Mouse (Mus musculus): ENCODE measurements around the gene Mtcl1. TPM values are rescaled to one million over a fixed set of nuclear protein-coding genes. Genes with fewer than 3 reads are reported as not detected.

The Mtcl1 gene
- total RNA-seq (2021): 1 to 10 TPM; 7.6 to 9.2 TPM
- long read RNA-seq, experiment 1: 0 reads
- long read RNA-seq, experiment 2, full-length matches to known transcripts: 1 of 3 reads
- long read RNA-seq, experiment 2, partial matches to known transcripts: 0 of 3 reads
- long read RNA-seq, experiment 2, other reads (novel, unspliced or antisense): 2 of 3 reads

DNA sequence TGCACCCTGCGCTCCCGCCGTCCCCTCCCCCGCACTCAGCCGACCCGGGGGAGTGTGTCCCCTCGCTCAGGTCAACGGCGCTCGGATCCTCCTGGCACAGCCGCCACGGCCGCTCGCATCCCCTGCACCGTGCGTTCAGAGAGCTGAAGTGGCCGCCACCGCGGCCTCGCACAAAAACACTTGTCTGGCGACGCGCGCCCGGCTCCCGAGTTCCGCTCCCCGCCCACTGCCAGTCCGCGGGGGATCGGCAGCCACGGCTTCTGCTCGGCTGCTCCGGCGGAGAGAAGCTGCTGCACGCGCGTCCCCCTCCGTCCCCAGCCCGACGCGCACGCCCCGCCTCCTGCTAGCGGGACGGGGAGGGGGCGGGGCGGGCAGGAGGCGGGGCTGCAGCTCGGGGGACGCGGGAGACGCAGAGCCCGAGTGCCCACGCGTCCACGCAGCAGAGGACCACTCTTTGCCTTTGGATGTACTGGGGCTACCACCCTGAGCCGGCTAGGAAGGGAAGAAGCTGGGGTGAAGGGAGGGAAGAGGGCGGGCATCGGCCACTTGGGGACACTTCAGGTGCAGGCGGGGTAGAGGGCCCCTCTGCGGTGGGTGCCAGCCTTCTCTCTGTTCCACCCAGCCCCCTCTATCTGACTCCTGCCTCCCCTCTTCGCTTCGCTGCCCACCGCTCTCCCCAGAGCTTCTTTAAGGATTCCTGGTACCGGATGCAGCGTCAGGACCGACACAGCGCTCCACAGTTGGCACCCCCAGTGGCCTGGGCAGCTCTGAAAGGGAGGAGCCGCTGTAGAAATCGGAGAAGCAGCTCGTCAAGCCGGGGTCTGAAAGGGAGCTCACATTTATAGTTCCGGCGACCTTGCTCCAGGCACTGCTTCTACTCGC is at the start of gene Mtcl1:
TSS of gene Mtcl1 (minus strand) at position 291 of the 882 bp plus-strand sequence.
- intact Hi-C loops (cut with DNase I; ENCODE audit: low total_unique reads): loop anchor here (5.0 kb wide), 1 partner anchor 38 kb away; no protein-coding TSS in a partner anchor
- peak; percentile 73 for DNase-seq

DNA sequence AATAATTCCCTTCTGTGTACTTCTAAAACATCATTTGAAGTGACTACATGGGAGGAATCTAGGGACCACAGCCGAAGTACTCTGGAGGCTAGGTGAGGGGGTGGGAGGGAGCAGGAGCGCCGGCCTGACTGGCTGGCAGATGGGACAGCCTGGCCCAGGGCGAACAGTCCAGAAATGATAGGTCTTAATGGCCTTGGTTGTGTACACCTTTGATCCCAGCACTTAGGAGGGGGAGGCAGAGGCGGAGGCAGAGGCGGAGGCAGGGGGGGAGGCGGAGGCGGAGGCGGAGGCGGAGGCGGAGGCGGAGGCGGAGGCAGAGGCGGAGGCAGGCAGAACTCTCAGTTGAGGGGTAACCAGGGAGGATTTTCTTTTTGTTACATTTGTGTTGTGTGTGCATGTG is 49.0 kb upstream of the Mtcl1 start:
- intact Hi-C loops (cut with DNase I; ENCODE audit: low total_unique reads): loop anchor here (10.0 kb wide), 1 partner anchor 354 kb away; no protein-coding TSS in a partner anchor

DNA sequence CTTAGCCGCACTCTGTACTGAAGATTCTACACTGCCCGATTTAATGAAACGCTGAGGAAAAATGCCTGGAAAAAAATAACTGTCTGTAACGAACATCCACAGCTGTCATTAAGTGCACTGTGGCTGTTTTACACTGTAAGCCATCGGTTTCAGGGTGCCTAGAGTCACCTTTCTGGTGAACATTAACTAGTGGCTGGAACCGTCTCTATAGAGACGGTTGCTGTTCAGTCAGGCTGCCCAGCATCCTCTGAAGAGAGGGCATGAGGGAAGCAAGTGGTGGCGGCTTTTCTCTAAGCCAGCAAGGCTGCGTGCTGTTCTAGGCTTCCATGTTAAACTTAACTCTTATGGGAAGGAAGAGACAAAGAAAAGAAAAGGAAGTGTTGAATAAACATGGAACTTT is 47.0 kb upstream of the Mtcl1 start:
- intact Hi-C loops (cut with DNase I; ENCODE audit: low total_unique reads): loop anchor here (10.0 kb wide), 1 partner anchor 352 kb away; no protein-coding TSS in a partner anchor
- DNase-seq: no peak

More for the DNA sequence above, 49.0 kb upstream of the Mtcl1 start:
- no peak for DNase-seq

DNA sequence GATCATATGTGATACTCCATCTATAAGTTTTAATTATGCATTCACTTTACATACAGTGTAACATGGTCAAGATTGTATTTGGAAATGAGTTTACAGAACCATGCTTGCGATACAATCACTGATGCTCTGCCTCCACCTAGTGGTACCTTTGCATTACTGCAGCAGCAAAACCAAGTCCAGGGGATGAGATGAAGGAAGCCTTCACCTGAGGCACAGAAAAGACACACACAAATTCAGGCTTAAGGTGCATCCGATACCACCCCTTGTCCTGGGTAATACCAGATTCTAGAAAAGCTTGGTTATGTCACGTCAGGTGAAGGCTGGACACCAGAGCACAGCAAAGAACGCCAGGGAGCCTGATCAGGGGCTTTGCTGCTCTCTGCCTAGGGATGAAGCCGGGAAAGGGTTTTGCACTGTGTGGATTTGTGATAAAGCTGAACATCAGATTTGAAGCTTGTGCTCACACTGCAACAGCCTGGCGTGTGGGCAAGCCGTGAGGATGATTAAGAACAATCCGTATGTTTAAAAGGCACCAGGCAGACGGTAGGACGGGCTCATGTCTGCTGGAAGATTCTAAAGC is 40.6 kb upstream of the Mtcl1 start:
- intact Hi-C loops (cut with DNase I; ENCODE audit: low total_unique reads): loop anchor here (10.0 kb wide), 1 partner anchor 345 kb away; no protein-coding TSS in a partner anchor
- DNase-seq: no peak

DNA sequence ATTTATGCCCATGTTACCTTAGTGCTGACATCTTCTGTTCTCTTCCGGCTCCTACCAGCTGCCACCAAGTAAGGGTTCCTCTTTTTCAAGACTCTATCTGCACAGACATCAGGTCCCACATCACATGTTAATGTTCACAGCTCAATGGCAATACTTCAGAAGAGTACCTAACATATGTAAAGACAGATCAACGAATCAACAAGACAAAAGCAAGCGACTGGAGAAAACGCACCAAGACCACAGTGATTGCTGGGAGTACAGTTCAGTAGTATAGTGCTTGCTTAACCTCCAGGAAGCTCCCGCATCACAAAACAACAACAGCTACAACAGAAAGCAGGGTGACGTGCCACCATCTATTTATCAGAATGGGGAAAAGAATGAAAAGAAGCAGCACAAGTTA is 37.0 kb upstream of the Mtcl1 start:
- intact Hi-C loops (cut with DNase I; ENCODE audit: low total_unique reads): loop anchor here (5.0 kb wide), 2 partner anchors 39 to 249 kb away; partner anchors contain the start of gene Mtcl1
- no peak for DNase-seq

DNA sequence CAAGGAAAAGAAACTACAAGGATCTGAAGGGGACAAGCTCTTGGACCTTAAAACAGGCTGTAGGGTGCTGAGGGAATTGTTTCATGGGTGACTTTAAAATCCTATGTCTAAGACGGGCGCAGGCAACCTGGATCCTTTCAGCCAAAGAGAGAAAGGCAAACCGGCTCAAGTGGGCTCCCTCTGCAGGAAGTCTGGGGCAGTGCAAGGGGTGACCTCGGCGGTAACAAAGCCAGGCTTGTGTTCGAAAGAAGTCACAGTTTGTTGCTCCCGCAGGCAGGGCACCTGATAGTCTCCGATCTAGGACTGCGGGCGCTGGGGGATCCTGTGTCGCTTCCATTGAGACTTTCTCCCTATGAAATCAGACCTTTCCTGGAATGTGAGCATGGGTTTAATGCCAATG is 36.2 kb upstream of the Mtcl1 start:
- peak; percentile 64 for DNase-seq
- intact Hi-C loops (cut with DNase I; ENCODE audit: low total_unique reads): loop anchor here (5.0 kb wide), 2 partner anchors 38 to 248 kb away; partner anchors contain the start of gene Mtcl1

DNA sequence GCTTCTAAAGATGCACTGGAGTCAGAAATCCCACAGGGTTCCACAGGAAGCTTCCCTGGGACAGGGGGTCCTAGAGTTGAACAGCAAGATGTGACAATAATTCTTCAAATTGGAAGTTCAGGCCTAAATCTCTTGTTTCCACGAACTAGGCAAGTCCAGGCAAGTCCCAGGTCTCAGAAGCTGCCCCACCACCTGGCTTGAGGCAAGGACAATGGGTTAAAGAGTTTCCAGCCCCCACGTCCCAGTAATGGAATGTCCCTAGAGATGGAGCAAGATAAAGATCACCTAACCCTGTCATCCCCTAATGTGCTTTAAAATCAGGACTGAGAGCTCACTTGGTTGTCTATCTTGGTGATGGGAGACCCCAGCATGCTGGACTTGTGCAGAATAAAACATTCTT is 35.4 kb upstream of the Mtcl1 start:
- no peak for DNase-seq
- intact Hi-C loops (cut with DNase I; ENCODE audit: low total_unique reads): loop anchor here (5.0 kb wide), 2 partner anchors 38 to 248 kb away; partner anchors contain the start of gene Mtcl1

DNA sequence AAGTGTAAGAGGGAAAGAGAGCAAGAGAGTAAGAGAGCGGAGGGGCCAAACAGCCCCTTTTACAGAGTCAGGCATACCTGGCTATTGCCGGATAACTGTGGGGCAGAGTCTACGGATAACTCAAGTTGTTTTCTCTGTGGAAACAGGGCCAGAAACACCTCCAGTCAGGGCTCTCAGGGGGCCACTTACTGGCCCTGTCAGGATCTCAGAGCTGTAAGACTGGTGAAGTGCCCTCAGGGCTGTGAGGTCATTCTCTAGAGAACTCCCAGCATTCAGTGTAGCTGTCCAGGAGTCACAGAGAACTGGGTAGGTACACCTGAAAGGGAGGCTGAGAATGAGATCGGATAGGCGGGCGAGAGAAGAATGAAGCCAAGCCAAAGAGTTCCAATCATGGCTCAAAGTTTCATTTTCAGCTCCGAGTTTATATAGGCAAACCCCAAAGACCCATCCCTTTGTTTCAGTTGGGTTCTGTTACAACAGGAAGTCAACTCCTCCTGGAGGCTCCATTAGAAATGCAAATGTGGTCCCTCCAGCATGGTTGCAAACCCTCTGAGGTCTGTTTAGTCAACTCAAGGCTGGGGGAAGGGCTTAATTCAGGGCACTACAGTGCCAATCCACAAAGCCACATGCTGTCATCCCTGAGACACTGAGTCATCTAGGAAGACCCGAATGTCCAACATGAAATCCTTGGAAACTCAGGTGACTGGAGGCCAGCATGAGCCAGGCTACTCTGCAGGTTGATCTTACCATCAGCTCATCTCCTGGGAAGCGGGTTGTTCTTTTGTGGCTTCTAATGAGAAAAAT is 34.3 kb upstream of the Mtcl1 start:
- intact Hi-C loops (cut with DNase I; ENCODE audit: low total_unique reads): no loop called here
- DNase-seq: no peak

DNA sequence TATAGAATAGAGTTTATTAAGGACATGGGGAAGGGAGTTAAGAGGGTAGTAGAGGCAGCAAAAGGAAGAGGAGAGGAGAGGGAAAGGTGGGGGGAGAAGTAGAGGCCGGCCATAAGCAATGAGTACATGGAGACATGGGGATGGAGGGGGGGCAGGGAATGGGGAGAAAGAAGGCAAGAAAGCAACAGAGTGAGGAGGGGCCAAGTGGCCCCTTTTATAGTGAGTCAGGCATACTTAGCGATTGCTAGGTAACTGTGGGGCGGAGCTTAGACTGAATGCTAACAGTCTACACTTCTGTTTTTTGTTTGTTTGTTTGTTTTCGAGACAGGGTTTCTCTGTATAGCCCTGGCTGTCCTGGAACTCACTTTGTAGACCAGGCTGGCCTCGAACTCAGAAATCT is 31.7 kb upstream of the Mtcl1 start:
- no peak for DNase-seq
- intact Hi-C loops (cut with DNase I; ENCODE audit: low total_unique reads): no loop called here

DNA sequence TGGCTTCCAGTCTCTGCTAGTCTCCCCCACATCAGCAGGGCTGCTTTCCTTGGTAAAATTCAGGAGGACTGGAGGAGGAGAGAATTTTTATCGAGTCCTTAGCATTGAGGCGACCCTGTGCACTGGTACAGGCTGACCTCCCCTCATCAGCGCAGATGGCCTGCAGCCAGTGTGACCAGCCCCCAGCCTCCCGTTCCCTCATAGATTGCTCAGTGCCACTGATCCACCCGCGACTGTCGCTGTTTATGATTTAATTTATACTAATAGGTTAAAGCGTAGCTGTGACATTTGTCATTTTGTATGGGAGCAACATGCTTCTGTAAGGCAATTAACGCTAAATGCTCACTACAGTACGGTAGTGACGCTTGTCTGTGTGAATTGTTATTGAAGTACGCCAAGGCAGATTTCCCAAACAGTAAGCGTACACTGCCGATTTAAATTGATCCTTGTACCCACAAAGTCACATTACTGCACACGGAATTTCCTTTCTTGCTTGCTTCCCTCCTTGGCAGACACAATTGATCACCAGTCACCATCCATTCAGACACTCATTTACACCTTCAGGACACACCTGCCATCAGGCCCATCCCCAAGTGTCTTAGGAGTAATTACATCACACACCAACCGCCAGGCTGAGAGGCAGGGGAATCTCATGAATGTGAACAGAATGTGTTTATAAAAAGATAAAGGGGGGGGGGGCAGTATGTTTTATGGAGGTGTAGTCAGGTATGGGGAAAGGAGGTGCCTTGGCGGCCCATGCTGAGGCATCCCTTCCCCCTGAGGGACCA is 31.1 kb upstream of the Mtcl1 start:
- no peak for DNase-seq
- intact Hi-C loops (cut with DNase I; ENCODE audit: low total_unique reads): no loop called here

DNA sequence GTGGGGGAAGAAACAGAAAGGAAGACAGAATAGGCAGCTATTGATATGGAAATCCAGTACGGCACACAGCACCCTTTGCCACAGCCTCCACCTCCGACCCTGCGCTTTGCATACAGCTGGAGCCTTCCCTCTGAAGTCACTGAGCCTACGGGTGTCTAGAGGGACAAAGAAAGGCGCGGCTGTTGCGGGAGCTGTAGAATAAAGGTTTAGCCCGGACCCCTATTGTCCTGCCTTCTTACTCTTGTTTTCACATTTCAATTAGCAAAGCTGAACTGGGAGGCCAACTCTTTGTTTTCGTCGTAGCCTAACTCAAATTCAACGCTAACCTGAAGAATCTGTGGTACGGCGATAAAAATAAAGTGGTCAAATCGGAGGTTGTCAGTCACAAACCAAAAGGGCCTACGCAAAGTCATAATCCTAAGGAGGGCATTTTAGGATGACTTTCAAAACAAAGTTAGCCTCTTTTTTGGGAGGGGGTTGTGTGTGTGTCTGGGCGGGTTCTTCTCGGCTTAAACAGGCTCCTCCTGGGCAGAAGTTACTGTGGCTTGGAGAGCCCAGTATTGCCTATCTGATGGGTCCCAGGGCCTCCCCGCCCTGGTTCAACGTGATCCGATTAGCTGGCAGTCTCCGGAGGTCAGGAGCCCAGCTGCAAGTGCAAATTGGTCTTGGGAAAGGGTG is 30.4 kb upstream of the Mtcl1 start:
- intact Hi-C loops (cut with DNase I; ENCODE audit: low total_unique reads): no loop called here
- DNase-seq: no peak

DNA sequence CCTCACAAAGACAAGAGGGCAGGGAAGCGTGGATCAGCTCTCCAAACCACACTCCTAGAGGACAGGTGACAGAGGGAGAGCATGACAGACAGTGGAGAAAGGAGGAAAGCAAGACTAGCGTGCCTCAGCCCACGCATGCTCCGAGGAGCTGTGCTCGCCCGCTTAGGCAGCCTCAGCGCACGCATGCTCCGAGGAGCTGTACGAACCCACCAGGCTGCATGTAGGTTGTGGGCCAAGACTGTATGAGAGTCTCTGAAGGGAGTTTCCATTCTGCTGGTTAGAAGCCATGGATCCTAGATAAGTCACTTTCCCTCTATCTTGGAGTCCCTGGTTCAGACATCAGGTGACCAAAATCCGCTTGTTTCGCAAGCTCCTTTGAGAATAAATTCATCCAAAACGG is 29.8 kb upstream of the Mtcl1 start:
- intact Hi-C loops (cut with DNase I; ENCODE audit: low total_unique reads): no loop called here
- no peak for DNase-seq

DNA sequence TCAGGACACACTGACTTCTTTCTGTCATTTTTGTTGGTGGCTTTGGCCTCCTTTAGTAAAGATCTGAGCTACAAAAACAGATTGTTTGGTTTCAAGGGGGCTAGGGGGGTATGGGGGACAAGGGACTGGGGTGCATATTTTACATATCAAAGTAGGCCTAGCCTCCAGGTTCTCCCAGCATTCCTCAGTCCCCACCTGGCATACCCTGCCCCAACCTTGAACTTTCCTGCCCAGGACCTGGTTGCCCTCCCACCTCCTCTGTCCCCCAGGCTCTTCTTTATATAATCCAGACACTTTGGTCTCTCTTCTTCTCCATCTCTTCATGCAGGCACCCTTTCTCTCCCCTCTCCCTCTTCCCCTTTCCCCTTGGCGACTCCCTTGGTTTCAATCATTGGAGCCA is 23.7 kb upstream of the Mtcl1 start:
- DNase-seq: no peak
- intact Hi-C loops (cut with DNase I; ENCODE audit: low total_unique reads): no loop called here

DNA sequence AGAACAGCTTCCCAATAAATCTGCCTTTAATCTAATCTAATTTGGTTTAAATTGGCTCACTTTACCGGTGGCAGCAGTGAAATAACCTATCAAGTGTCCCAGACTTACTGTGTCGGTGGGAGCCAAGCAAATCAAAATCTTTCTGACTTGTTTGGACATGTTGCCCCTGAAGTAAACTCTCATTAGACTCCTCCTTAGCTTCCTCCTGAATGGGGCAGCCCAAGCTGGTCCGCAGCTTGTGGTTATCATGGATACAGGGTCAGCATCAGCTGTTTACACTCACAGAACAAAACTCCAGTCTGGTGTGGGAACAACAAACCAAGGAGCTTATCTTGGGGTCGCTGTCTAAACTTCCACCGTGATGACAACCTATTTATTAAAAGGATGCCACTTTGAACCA is 22.2 kb upstream of the Mtcl1 start:
- no peak for DNase-seq
- intact Hi-C loops (cut with DNase I; ENCODE audit: low total_unique reads): no loop called here

DNA sequence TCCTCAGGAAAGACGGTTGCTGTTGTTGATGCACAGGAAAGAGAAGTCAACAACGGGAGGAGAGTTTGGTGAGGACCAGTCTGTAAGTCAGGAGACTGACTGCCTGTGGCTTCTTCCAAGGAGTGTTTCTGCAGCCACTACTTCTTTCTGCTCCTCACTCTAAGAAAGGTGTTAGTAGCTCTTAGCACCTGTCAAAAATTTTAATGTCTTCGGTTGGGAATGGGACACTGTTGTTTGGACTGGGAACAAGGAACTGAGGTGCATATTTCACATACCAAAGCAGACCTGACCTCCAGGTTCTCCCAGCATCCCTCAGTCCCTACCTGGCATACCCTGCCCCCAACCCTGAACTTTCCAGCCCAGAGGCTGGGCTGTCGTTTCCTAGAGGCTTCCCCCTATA is 21.7 kb upstream of the Mtcl1 start:
- intact Hi-C loops (cut with DNase I; ENCODE audit: low total_unique reads): no loop called here
- no peak for DNase-seq

DNA sequence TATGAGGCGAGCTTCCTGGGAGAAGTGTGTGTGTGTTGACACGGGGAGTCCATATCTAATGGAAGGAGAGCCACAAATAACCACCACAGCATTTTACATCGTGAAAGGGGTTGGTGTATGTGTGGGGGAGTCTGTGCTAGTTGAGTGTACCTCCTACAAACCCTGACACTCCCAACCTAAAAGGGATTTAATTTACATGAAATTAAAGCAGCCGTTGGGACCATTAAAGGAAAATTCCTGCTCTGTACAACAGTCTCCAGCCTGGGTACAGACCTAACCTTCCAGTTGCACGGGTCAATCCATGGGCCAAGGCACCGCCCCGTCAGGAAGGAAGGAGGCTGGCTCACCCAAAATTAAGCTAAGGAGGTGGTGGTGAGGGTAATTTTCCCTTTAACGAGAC is 20.5 kb upstream of the Mtcl1 start:
- DNase-seq: no peak
- intact Hi-C loops (cut with DNase I; ENCODE audit: low total_unique reads): no loop called here

DNA sequence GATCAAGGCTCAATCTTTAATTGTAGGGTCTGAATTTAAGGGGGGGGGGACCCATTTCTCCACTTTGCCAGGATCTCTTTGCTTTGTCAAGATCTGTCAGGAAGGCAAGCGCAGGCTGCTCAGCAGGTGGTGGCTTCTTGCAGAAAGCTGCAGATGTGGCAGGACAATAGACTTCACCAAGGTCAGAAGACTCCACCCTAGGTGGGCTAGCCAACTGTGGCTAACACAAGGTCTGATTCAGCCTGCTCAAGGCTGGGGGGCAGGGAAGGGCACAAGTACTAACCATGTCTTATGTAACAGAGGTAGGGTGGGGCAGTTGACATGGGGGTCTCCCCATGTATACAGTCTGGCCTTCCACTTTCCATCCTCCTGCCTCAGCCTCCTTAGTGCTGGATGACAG is 7.7 kb upstream of the Mtcl1 start:
- intact Hi-C loops (cut with DNase I; ENCODE audit: low total_unique reads): no loop called here

DNA sequence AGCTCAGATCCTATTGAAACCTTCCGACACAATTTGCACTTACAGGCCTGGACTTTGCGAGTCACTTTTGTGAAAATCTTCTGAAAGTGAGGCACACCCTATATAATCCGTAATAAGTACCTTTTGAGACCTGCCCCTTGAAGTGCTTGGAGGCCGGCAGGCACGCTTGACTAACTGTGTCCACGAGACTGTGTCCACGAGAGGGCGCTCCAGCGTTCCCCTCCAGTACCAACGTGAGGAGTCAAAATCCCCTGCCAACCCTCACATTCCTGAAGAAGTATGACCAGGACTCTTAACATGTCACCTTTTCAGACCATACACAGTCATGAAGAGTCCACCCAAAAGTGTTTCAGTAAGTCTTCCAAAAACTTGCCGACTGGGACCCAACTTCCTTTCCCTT is 1.6 kb upstream of the Mtcl1 start:
- DNase-seq: peak; percentile 85
- intact Hi-C loops (cut with DNase I; ENCODE audit: low total_unique reads): no loop called here

More for the DNA sequence above, 7.7 kb upstream of the Mtcl1 start:
- DNase-seq: no peak

Data from gastrocnemius, postnatal 14 days (tissue).